Mouse (Mus musculus): ENCODE measurements at regions not wholly inside any gene's neighbourhood (a gene's known extent, or its start where the extent isn't known, plus 50 kb on each side); places are given as distances from the start of the nearest gene placed in this dataset.

DNA sequence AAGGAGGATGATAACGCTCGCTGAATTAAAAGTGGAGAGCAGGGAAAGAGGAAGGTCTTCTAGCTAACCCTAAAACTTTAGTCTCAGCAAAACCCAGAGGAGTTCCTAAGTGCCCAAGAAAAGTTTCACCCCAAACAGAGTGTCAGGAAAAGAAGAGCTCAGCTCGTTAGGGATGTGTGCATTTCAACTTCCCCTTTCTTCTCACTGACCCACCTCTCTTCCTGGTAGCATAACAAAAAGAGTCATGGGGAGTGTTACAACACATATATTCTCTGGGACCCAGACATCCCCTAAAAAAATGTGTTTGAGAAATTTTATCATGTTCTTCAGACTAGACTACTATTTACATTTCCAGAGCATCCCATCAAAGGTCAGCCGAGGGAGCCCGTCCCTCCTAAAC lies 432.6 kb downstream of the Mctp2 start:
- no peak for DNase-seq

DNA sequence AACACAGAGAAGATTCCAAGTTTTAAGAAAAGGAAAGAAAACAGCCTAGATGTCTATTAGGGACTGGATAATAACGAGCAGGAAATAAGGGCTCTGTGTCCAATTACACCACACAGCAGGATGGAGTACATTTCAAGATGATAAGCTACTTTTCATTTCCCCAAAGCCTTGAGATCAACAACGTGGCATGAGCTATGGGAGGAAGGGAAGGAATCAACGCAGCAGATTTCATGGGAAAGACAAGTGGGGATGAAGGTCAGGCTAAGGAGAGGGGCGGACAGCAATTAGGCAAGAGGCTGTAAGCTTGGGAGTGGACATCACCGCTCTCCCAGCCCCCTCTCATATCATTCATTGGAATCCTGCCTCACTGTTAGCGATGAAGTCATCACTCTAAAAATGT lies 433.5 kb downstream of the Mctp2 start:
- DNase-seq: no peak

GRCm38 (mm10) chr7:71867090-71867489 lies 439.3 kb downstream of the Mctp2 start:
- DNase-seq: peak; percentile 25

DNA sequence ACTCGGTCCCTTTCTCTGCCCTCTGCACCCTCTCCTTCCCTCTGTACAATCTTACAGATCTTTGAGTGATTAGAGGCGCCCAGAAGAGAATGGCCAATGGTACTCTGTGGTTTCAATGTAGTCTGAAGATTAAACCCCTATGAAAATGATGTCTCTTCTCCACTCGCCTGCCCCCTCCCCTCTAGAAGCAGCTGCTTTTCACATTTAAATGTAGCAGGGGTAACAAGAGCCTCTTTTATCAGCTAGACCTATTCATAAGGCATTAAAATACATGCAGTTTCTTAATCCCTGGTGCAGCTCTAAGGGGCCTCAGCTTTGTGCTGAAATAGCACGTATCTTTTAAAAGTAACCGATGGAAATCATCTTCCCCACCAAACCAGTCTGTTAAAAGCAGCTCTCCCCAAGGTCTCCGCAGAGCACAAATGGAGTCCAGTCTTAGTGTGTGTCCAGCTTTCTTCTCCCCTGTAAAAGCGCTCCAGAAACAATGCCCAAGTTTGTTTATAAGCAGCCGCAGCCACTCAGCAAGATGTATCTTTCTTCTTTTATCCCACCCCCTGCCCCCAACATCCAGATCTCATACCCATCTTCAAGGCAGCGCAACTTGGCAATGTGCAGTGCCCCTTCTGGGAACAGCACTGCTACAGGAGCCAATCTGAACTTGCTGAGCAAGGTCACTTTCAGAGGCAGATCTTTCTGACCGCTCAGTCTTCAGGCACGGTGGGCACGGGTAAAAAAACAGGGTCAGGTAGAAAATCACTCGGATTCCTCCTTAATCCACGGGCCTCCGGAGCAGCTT lies 440.8 kb downstream of the Mctp2 start:
- DNase-seq: no peak

GRCm38 (mm10) chr7:71852864-71853263 lies 453.5 kb downstream of the Mctp2 start:
- no peak for DNase-seq

DNA sequence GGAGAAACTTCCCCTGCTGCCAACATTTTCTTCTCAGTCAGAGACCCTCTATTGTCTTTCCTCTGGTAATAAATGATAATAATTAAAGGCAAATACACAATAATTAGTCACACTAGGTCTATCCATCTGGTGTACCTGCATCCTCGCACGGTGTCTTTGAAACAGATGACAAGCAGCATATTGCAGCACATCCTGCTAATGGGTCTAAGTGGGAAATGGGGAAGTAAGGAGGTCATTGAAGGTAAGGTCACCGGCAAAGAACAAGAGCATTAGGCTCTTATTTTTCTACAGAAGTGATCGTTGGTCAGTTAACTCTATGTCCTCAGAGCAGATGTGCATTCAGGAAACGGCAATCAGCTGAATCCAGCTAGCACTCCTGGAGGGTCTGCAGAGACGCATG lies 457.2 kb downstream of the Mctp2 start:
- DNase-seq: no peak

- no peak for DNase-seq
Observed at GRCm38 (mm10) chr7:71837845-71838244, 468.6 kb downstream of the Mctp2 start.

GRCm38 (mm10) chr7:71831790-71832525 lies 474.4 kb downstream of the Mctp2 start:
- DNase-seq: no peak

DNA sequence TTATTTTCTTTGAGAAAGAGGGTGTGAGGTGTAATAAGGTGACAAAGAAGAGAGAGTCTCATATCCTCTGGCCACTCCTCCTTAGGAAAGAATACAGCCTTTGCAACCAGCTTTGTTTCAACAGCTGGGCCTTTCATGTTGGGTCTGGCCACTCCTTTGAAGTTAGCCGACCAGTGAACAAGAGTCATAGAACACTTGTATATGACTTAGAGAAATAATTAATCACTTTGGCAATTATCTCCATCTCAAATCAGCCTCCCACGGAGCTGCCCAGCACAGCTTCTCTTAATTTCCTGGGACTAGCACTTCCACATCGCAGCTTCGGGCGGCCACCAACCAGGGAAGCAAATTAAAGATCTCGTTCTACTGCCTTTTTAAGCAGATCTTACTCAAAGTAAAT lies 476.8 kb downstream of the Mctp2 start:
- DNase-seq: no peak

DNA sequence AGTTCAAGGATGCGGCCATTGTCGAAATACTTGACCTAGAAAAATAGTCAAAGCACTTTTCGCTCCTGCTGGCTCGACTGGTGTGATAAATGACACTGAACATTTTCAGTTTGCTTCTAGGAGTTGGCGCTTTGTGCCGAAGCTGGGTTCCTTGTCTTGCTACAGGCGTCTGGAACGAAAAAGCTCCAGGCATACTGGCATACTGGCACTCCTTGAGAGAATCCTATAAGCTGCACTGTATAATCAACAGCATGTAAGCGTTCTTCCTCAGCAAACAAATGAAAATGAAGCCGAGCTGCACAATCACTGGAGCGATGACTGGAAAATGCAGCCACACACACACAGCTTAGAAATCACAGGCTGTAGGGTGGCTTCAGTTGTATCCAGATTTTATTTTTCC lies 464.9 kb upstream of the Gm10295 start:
- no peak for DNase-seq

DNA sequence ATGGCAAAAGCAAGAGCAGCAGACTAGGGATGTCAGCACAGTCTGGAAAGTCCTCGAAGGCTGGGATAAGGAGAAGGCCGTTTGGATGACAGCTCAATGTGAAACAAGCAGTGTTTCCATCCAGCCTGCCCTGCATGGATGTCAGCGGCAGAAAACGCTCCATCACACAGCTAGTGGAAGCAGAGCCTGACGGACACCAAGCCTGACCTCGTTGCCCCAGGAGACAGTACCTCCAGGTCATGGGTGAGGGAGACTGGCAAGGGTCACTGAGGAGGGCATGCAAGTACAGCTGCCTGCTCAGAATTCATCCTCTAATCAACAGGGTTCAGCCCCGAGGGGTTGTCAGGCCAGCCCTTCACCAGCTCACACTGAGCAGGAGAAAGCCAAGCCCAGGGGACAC lies 442.9 kb upstream of the Gm10295 start:
- DNase-seq: no peak

DNA sequence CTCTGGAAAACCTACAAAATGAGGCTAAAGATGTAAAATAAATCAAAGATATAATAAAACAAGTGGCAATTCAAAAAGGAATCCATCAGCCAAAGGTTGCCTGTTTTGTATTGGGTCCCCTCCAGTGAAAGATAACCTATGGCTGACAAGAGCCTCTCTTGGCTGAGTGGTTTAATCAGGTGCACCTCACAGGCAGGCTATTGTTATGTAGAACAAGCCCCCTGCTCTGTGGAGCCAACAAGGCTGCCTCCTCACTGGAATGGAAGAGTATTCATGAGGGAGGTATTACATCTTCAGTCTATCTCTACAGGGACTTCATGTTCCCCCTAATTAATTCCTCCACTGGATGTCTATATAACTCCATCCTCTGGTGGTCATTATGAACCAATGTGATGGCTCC lies 437.1 kb upstream of the Gm10295 start:
- no peak for DNase-seq

DNA sequence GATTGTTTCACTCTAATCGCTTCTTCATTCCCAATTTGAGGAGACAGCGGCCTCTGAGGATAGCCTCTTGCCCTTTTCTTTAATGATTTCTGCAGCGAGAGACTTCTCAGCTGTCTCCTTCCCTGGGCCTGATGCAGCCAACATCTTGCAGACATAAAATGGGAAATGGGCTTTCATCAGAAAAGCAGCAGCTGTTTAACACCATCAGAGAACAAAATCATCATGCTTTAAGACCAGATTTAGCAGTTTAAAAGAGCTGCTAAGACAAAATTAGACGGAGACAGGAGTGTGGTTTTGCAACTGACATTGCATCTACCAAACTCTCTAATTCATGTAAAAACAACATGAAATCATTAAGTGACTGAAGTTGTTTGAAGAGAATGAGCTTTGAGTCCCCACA lies 431.2 kb upstream of the Gm10295 start:
- DNase-seq: no peak

GRCm38 (mm10) chr7:71749886-71750285 lies 398.6 kb upstream of the Gm10295 start:
- no peak for DNase-seq

DNA sequence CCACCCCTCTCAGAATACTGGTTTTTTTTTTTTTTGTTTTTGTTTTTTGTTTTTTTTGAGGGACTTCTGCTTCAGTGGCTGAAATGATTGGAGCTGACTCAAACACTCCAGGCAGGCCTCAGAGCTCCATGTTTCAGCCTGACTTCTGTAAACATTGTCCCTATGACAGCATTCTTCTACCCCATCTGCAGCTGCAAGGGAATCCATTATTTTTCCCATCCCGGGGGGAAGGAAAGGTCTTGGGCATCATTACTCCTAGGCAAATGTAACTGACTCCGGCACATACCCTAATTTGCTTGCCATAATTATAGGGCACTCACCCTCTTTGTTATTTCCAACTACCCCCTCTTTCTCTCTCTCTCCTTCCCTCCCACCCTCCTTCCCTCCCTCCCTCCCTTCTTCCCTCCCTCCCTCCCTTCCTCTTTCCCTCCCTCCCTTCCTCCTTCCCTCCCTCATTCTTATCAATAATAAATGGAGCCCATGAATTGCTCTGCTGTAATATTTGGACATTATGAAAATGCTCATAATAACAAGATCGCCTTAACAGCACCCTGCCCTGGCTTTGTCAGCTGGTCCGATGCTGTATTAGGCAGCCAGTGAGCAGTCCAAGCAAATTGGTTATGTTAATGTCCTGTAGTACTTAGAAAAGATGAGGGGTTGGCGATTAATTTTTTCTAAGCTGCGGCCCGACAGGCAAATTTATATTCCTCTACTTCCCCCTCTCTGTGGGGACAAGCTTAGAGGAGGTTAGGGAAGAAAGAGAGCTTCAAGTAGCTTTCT lies 395.0 kb upstream of the Gm10295 start:
- DNase-seq: no peak

DNA sequence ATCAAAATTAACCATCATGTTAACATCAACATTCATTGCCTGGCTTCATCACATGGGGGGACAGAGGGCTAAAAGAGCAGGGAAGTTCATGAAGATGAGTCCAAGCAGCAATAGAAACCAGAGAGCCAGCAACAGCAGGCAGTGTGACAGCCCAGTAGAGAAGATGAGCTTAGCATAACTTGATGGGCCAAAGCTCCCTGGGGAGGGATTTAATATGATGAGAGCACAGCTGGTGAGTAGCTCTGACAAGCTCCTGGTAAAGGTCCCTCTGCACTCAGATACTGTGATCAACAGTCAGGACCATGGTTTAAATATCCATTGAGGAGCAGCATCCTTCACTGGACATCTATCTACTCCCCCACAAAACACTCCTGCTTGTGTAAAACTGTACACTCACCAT lies 377.2 kb upstream of the Gm10295 start:
- no peak for DNase-seq

- no peak for DNase-seq
Observed at GRCm38 (mm10) chr7:71708209-71708608, 356.9 kb upstream of the Gm10295 start.

DNA sequence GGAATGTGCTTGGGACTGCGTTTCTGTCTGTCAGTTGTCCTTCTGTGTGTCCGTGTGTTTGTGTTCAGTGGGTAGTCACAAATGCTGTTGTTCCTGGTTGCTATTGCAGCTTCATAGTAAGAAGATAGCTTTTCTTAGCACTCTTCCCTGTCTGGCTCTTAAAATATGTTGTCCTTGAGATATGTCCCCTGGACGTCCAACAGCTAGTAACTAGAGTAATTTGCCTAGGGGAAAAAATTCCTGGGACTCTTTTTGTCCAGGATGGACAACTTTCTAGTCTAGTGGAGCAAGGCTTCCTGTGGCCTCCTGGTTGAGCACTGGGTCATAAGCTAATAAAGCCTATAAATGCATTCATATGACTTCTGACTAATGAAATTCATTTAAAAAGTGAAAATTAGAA lies 354.9 kb upstream of the Gm10295 start:
- DNase-seq: no peak

DNA sequence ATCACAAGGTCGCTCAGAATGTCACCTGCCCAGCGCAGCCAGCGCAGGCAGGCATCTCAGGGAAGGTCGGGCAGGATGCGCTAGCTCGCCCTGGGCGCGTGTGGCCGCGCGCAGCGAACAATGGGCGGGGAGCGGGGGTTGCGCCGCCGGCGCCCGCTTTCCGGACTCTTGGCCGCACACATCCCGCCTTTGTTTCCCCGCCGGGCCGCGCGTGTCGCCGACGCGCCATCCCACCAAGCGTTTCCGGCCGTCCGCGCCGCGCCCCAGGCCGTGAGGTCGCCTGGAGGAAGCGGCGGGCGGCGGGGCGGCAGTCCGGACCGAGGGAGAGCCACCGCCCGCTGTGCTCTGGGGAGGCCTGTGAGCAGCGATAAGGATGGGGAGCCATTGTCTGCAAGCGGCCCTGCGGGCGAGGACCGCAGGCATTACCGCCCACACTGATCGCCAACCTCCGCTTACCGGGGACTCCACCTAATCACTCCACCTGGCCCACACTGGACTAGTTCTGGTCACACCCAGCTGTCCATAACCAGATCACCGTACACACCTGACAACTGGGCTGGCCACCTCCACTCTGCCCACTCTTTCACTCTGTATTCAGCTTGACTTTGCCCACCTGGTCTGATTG lies 354.3 kb upstream of the Gm10295 start:
- DNase-seq: peak; percentile 15

- no peak for DNase-seq
Observed at GRCm38 (mm10) chr7:71704661-71705240, 353.5 kb upstream of the Gm10295 start.
